Mouse (Mus musculus): Measurements from ENCODE around the gene Actl6a. TPM values are rescaled to one million over a fixed set of nuclear protein-coding genes. Genes with fewer than 3 reads are reported as not detected.

The Actl6a gene
- polyA plus RNA-seq (2021; fragmentation: Nextera tagmentation): 16.0 and 21.3 TPM in 2 replicates
- long read RNA-seq, experiment 1, transcript Actl6a-201 (14 exons, 2,010 nt): major isoform, 23 of 40 reads
- long read RNA-seq, experiment 1, partial matches to known transcripts: 5 of 40 reads
- long read RNA-seq, experiment 1, other reads (novel, unspliced or antisense): 11 of 40 reads
- long read RNA-seq, experiment 2, transcript Actl6a-201 (14 exons, 2,010 nt): major isoform, 105 of 122 reads
- long read RNA-seq, experiment 2, partial matches to known transcripts: 1 of 122 reads
- long read RNA-seq, experiment 2, other reads (novel, unspliced or antisense): 15 of 122 reads

DNA sequence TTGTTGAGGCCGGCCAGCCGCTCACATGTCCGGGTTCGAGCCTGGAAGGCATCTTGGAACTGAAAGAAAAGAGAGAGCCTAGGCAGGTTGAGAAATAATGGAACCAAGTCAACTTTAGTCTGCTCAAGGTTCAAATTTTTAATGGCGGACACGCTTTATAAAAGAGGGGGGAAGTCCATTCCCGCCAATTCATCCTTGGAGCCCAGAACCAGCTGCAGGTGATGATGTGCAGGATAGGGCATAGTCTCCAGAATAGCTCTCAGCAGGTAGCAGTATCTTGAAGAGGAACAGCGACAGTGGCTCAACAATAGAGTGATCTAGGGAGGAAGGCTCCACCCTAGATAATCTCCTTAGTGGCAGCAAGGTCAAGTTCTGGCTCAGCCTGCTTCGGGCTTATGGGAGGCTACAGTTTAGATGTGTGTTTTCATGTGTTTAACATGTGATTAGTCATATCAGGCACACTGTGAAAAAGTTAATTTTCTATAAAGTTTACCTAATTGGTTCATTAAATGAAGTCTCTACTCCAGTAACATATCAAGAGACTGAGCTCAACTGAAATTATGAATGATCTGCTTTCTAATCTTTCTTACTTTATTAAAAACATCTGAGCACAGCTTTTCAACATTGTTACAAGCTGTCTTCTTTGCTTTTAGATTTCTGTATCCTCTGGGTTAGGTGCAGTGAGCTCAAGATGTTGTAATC lies at the start of gene Actl6a:
Gene Actl6a, plus strand, starts transcription at position 652 of the 702 bp plus-strand sequence.

GRCm38 (mm10) chr3:32736244-32737171 lies 30.4 kb downstream of the Actl6a start, which contains the start of gene Ndufb5:
Gene Ndufb5 (plus strand): TSS chr3:32736990.

DNA sequence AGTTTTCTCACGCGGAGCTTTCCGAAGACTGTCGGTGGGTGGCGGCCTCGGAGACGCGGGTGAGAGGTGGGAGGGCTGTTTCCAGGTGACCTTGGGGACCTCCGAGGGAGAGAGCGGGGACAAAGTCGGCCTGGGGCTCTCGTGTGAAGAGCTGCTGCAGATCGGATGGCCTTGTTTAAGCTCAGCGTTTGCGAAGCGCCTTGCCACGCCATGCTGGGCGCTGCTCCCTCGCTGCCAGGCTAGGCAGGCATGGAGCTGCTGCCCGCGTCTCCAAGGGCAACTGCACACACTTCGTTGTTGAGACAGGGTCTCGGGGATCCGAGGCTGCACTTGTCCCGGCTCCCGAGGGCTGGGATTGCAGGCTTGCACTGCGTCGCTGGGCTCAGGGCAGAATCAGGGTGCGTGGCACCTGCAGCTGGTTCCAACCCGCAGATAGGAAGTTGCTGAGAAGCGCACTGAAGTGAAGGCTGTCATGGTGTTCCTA lies 31.1 kb downstream of the Actl6a start, which contains the start of gene Mrpl47:
Gene Mrpl47, minus strand, starts transcription at position 434 of the 484 bp plus-strand sequence.

Other genes with a start within 250 kb of the Actl6a start
- gene Kcnmb3, start 214.1 kb upstream of the Actl6a start, polyA plus RNA-seq (2021; fragmentation: Nextera tagmentation): not detected in 2 replicates
- gene Zfp639, start 196.0 kb upstream of the Actl6a start, polyA plus RNA-seq (2021; fragmentation: Nextera tagmentation): 11.8 and 13.0 TPM in 2 replicates
- gene Mfn1, start 176.8 kb upstream of the Actl6a start, polyA plus RNA-seq (2021; fragmentation: Nextera tagmentation): 8.6 and 12.4 TPM in 2 replicates
- 18.8 and 23.1 TPM in 2 replicates for gene Gnb4, start 89.7 kb upstream of the Actl6a start, polyA plus RNA-seq (2021; fragmentation: Nextera tagmentation)
- gene Ndufb5, start 30.7 kb downstream of the Actl6a start, polyA plus RNA-seq (2021; fragmentation: Nextera tagmentation): 614 and 620 TPM in 2 replicates
- 23.5 and 25.6 TPM in 2 replicates for gene Mrpl47, start 31.3 kb downstream of the Actl6a start, polyA plus RNA-seq (2021; fragmentation: Nextera tagmentation)
- 11.4 and 15.0 TPM in 2 replicates for gene Usp13, start 111.2 kb downstream of the Actl6a start, polyA plus RNA-seq (2021; fragmentation: Nextera tagmentation)